Mouse (Mus musculus) CH12.LX (cell line): ENCODE data around the gene Acmsd. TPM values are rescaled to one million over a fixed set of nuclear protein-coding genes. Genes with fewer than 3 reads are reported as not detected.

ENCODE experiments used
- DNase-seq: peaks from one replicate; pipeline ENCODE4 v3.0.0-alpha.2; 2013; ENCODE audit errors: extremely low read depth
- H3K27ac ChIP-seq: 2 replicates; pipeline ENCODE4 v1.5.1; 2012; ENCODE audit warnings: low read depth, mild to moderate bottlenecking, control low read depth, moderate library complexity; ENCODE audit not compliant: insufficient read depth
- H3K27me3 ChIP-seq: replicated peaks from 2 replicates; pipeline ENCODE3; 2012; ENCODE audit warnings: inconsistent platforms
- H3K36me3 ChIP-seq, 2 experiments: replicated peaks in 1 of 2; 2 replicates each; pipeline versions ENCODE3 to v1.6.1; 2012; ENCODE audit warnings: inconsistent platforms in 1 of 2, low read length in 1 of 2, mild to moderate bottlenecking in 1 of 2, mixed read lengths in 1 of 2, moderate library complexity in 1 of 2; ENCODE audit not compliant: control insufficient read depth in 1 of 2, insufficient read depth in 1 of 2
- H3K4me1 ChIP-seq, 2 experiments: 2 replicates each; pipeline ENCODE4 v1.6.1; 2012; ENCODE audit warnings: inconsistent platforms in 1 of 2, moderate library complexity in 1 of 2; ENCODE audit not compliant: insufficient read depth in 2 of 2, control insufficient read depth in 1 of 2
- H3K4me2 ChIP-seq: 2 replicates; pipeline ENCODE4 v1.6.1; 2012; ENCODE audit warnings: low read depth, mild to moderate bottlenecking, control low read depth; ENCODE audit not compliant: poor library complexity, insufficient read depth, severe bottlenecking
- H3K4me3 ChIP-seq, 3 experiments: fragments of 150-350 bp in 1 of 3; sonication (generic) in 1 of 3; replicated peaks in 1 of 3; 2 replicates each; pipeline versions ENCODE3 to v1.5.1; 2011 to 2012; ENCODE audit warnings: low read depth in 2 of 3, low read length in 2 of 3, mild to moderate bottlenecking in 2 of 3, moderate library complexity in 2 of 3, control low read depth in 1 of 3, improper control_type of control experiment in 1 of 3, inconsistent platforms in 1 of 3, mixed read lengths in 1 of 3; ENCODE audit not compliant: poor library complexity in 1 of 3
- H3K79me2 ChIP-seq: replicated peaks from 2 replicates; pipeline ENCODE4 v1.6.1; 2012; ENCODE audit warnings: mild to moderate bottlenecking, moderate library complexity; ENCODE audit not compliant: control insufficient read depth, poor library complexity, insufficient read depth, severe bottlenecking; ENCODE audit errors: extremely low read depth
- H3K9ac ChIP-seq: 2 replicates; pipeline ENCODE4 v1.6.1; 2012; ENCODE audit warnings: low read depth, mild to moderate bottlenecking, control low read depth, moderate library complexity; ENCODE audit not compliant: insufficient read depth
- H3K9me3 ChIP-seq: replicated peaks from 2 replicates; pipeline ENCODE3; 2012; ENCODE audit warnings: low read length, inconsistent platforms, mixed read lengths
- BHLHE40 ChIP-seq: IDR thresholded peaks from 2 replicates; pipeline ENCODE4 v1.6.1; 2011; ENCODE audit warnings: mild to moderate bottlenecking, low read depth, low read length, improper control_type of control experiment
- CHD1 ChIP-seq: IDR thresholded peaks from 2 replicates; pipeline ENCODE4 v1.6.1; 2012; ENCODE audit warnings: low read depth, low read length, improper control_type of control experiment, inconsistent platforms
- CHD2 ChIP-seq: IDR thresholded peaks from 2 replicates; pipeline ENCODE4 v1.6.1; 2011; ENCODE audit warnings: low read length, improper control_type of control experiment
- E2F4 ChIP-seq: IDR thresholded peaks from 2 replicates; pipeline ENCODE4 v1.6.1; 2011; ENCODE audit warnings: low read depth, low read length, improper control_type of control experiment; ENCODE audit not compliant: insufficient replicate concordance
- EP300 ChIP-seq: IDR thresholded peaks from 2 replicates; pipeline ENCODE4 v1.6.1; 2011; ENCODE audit warnings: low read length, improper control_type of control experiment
- GABPA ChIP-seq: IDR thresholded peaks from 2 replicates; pipeline ENCODE4 v1.6.1; 2012; ENCODE audit warnings: low read depth, low read length, improper control_type of control experiment, inconsistent platforms; ENCODE audit not compliant: insufficient replicate concordance
- HCFC1 ChIP-seq: IDR thresholded peaks from 2 replicates; pipeline ENCODE4 v1.6.1; 2012; ENCODE audit warnings: low read depth, mild to moderate bottlenecking, inconsistent platforms, low read length, improper control_type of control experiment
- IRF4 ChIP-seq: IDR thresholded peaks from 2 replicates; pipeline ENCODE4 v1.6.1; 2014; ENCODE audit warnings: low read depth, mild to moderate bottlenecking, inconsistent platforms, low read length, improper control_type of control experiment
- JUND ChIP-seq: conservative IDR thresholded peaks from 2 replicates; pipeline ENCODE4 v1.6.1; 2011; ENCODE audit warnings: low read depth, low read length, improper control_type of control experiment
- KAT2A ChIP-seq: IDR thresholded peaks from 2 replicates; pipeline ENCODE4 v1.6.1; 2012; ENCODE audit warnings: low read length, improper control_type of control experiment, inconsistent platforms; ENCODE audit not compliant: insufficient replicate concordance
- MAX ChIP-seq: IDR thresholded peaks from 2 replicates; pipeline ENCODE4 v1.6.1; 2011; ENCODE audit warnings: low read length, improper control_type of control experiment
- MAZ ChIP-seq: IDR thresholded peaks from 2 replicates; pipeline ENCODE4 v1.6.1; 2012; ENCODE audit warnings: low read depth, mild to moderate bottlenecking, inconsistent platforms, low read length, improper control_type of control experiment, moderate library complexity
- NRF1 ChIP-seq: IDR thresholded peaks from 2 replicates; pipeline ENCODE4 v1.6.1; 2014; ENCODE audit warnings: low read depth, mild to moderate bottlenecking, inconsistent platforms, low read length, improper control_type of control experiment, moderate library complexity
- PAX5 ChIP-seq: IDR thresholded peaks from 2 replicates; pipeline ENCODE4 v1.6.1; 2012; ENCODE audit warnings: low read length, inconsistent platforms, mixed read lengths
- POLR2AphosphoS2 ChIP-seq: IDR thresholded peaks from 2 replicates; pipeline ENCODE4 v1.6.1; 2011; ENCODE audit warnings: low read depth, low read length, improper control_type of control experiment
- RAD21 ChIP-seq: IDR thresholded peaks from 2 replicates; pipeline ENCODE4 v1.6.1; 2011; ENCODE audit warnings: low read depth, mild to moderate bottlenecking, low read length, improper control_type of control experiment, moderate library complexity
- RCOR1 ChIP-seq: conservative IDR thresholded peaks from 2 replicates; pipeline ENCODE4 v1.6.1; 2012; ENCODE audit warnings: low read depth, mild to moderate bottlenecking, inconsistent platforms, low read length, improper control_type of control experiment
- SIN3A ChIP-seq: IDR thresholded peaks from 2 replicates; pipeline ENCODE4 v1.6.1; 2012; ENCODE audit warnings: low read length, improper control_type of control experiment, inconsistent platforms
- SMC3 ChIP-seq: IDR thresholded peaks from 2 replicates; pipeline ENCODE4 v1.6.1; 2011; ENCODE audit warnings: low read depth, low read length, improper control_type of control experiment
- USF1 ChIP-seq: IDR thresholded peaks from 2 replicates; pipeline ENCODE4 v1.6.1; 2014; ENCODE audit warnings: low read depth, mild to moderate bottlenecking, inconsistent platforms, low read length, improper control_type of control experiment
- USF2 ChIP-seq: conservative IDR thresholded peaks from 2 replicates; pipeline ENCODE4 v1.6.1; 2011; ENCODE audit warnings: low read depth, low read length, improper control_type of control experiment
- ZKSCAN1 ChIP-seq: IDR thresholded peaks from 2 replicates; pipeline ENCODE4 v1.6.1; 2012; ENCODE audit warnings: low read depth, inconsistent platforms, low read length, improper control_type of control experiment, borderline replicate concordance
- dilution Hi-C: fragments of 300-500 bp; cut with MboI; formaldehyde crosslinking; loops from 2 replicates; pipeline ENCODE4 v1.14.3; 2020; ENCODE audit warnings: low sequenced_read_pairs; ENCODE audit not compliant: extremely low pct_unique_long_range_greater_than_20kb, extremely low pct_ligation_motif_present
- in situ Hi-C: fragments of 300-500 bp; cut with MboI; formaldehyde crosslinking; loops from 3 replicates; pipeline ENCODE4 v1.14.3; 2019; ENCODE audit warnings: low sequenced_read_pairs, low pct_ligation_motif_present, low pct_unique_long_range_greater_than_20kb, mixed read lengths
- polyA plus RNA-seq: library from polyadenylated mRNA; unstranded; fragments of >175 nt; gene quantifications from 2 replicates; pipeline ENCODE4 v1.2.1, GENCODE M21; 2012; ENCODE audit warnings: low read depth; ENCODE audit not compliant: insufficient read length
- total RNA-seq, 2 experiments: library from RNA; depleted of rRNA; stranded (reverse); fragments of 300-350 nt in 1 of 2; fragments of >200 nt in 1 of 2; gene quantifications; 2 replicates each; pipeline ENCODE4 v1.2.3; 2012 to 2014

Gene Acmsd
- total and polyA plus RNA-seq, 3 experiments, result not detected

DNA sequence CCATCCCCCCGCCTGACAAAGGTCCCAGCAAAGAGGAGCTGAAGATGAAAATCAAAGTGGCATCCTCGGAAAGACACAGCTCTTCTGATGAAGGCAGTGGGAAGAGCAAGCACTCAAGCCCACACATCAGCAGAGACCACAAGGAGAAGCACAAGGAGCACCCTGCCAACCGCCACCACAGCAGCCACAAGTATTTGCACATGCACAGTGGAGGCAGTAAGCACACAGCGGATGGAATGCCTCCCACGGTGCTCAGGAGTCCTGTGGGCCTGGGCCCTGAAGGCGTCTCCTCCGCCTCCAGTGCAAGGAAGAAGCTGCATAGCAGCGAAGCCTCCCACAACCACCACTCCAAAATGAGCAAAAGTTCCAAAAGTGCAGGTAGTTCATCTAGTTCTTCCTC is 73.7 kb downstream of the Acmsd start (continued):
- TF ChIP-seq BHLHE40 (no peak), E2F4 (no peak), USF1 (no peak), HCFC1 (no peak)

GRCm38 (mm10) chr1:127808671-127809070 is 79.5 kb downstream of the Acmsd start:
- H3K4me2 ChIP-seq, result no peak overlapping the region
- peaks cover 13 to 34% of the 10 kb centered on the region in 2 experiments for H3K36me3 ChIP-seq
- no peak overlapping the region for H3K9ac ChIP-seq
- no peak overlapping the region for H3K4me3 ChIP-seq
- peaks cover 0 to 13% of the 10 kb centered on the region in 2 experiments; a peak in 2 of 4 replicates for H3K4me1 ChIP-seq
- no peaks in the 10 kb centered on the region for H3K27me3 ChIP-seq
- in situ Hi-C loops, result no loop called here
- no peak overlapping the region for H3K27ac ChIP-seq
- dilution Hi-C loops, result no loop called here
- H3K79me2 ChIP-seq, result no peaks in the 10 kb centered on the region; the same call in 1 of the 2 replicates
- no peaks in the 10 kb centered on the region for H3K9me3 ChIP-seq
- no peak for TF ChIP-seq MAX
- no peak for TF ChIP-seq E2F4
- no peak for TF ChIP-seq PAX5
- no peak for TF ChIP-seq POLR2AphosphoS2
- no peak for TF ChIP-seq CHD1
- TF ChIP-seq USF2, result no peak
- TF ChIP-seq IRF4, result no peak
- no peak for TF ChIP-seq RCOR1
- TF ChIP-seq MAZ, result no peak
- TF ChIP-seq BHLHE40, result no peak
- TF ChIP-seq JUND, result no peak
- TF ChIP-seq KAT2A, result no peak
- TF ChIP-seq HCFC1, result no peak
- no peak for TF ChIP-seq SIN3A
- TF ChIP-seq CHD2, result no peak
- TF ChIP-seq EP300, result no peak
- no peak for TF ChIP-seq USF1
- no peak for TF ChIP-seq SMC3
- no peak for DNase-seq

- Histone ChIP-seq H3K4me2 (no peak overlapping the region), H3K79me2 (no peaks in the 10 kb centered on the region), H3K27me3 (no peaks in the 10 kb centered on the region), H3K27ac (no peak overlapping the region), H3K9me3 (no peaks in the 10 kb centered on the region), H3K9ac (no peak overlapping the region), H3K4me3 (no peak overlapping the region), H3K36me3 (peaks cover 0 to 9% of the 10 kb centered on the region in 2 experiments), H3K4me1 (no peaks in the 10 kb centered on the region)
- no peak for DNase-seq
- no peak for TF ChIP-seq ZKSCAN1
- no peak for TF ChIP-seq RCOR1
- no peak for TF ChIP-seq PAX5
- TF ChIP-seq SMC3, result no peak
- no peak for TF ChIP-seq GABPA
- TF ChIP-seq RAD21, result no peak
- TF ChIP-seq NRF1, result no peak
- no peak for TF ChIP-seq SIN3A
- TF ChIP-seq USF2, result no peak
- dilution Hi-C loops, result no loop called here
- in situ Hi-C loops, result no loop called here
Measured at GRCm38 (mm10) chr1:127812929-127813328, 83.7 kb downstream of the Acmsd start.
